Mouse (Mus musculus): ENCODE results near the gene Lrrc28. TPM values are rescaled to one million over a fixed set of nuclear protein-coding genes. Genes with fewer than 3 reads are reported as not detected.

The Lrrc28 gene
- polyA plus RNA-seq, 2 experiments: 5.0 to 11.3 TPM

- H3K9me3 ChIP-seq (ENCODE audit: control insufficient read depth, low read length): no peaks in the 10 kb centered on the region
- H3K27ac ChIP-seq: no peak overlapping the region
- no peak for TF ChIP-seq EP300 (IDR thresholded peaks at IDR 0.05; ENCODE audit: low read depth)
- TF ChIP-seq CTCF (IDR thresholded peaks at IDR 0.05; ENCODE audit: low read depth): no peak
- H3K36me3 ChIP-seq (replicated peaks; ENCODE audit: control insufficient read depth, insufficient read depth, low read depth): no peaks in the 10 kb centered on the region
- H3K9ac ChIP-seq (replicated peaks): no peak overlapping the region
- no peak for ATAC-seq (ENCODE audit: insufficient read depth)
- H3K4me1 ChIP-seq (replicated peaks; ENCODE audit: control insufficient read depth in 2 of 2, insufficient read depth in 2 of 2, low read length in 1 of 2): no peaks in the 10 kb centered on the region
- DNase-seq (ENCODE audit: low read depth in 3 of 3, low spot score in 3 of 3): no peak
- WGBS (ENCODE audit: insufficient replicate concordance): 73% methylated on average over 11 of the region's 11 CpGs
- H3K4me3 ChIP-seq (ENCODE audit: insufficient read depth in 1 of 2, low read depth in 2 of 2, low read length in 2 of 2): no peak overlapping the region
- no peak overlapping the region for H3K4me2 ChIP-seq (ENCODE audit: low read depth)
- no peaks in the 10 kb centered on the region for H3K27me3 ChIP-seq (ENCODE audit: control insufficient read depth, insufficient read depth, low read length)
These were observed 108.3 kb downstream of the Lrrc28 start for GRCm38 (mm10) chr7:67536588-67537372.

- no peak overlapping the region for H3K27ac ChIP-seq
- no peak overlapping the region for H3K4me2 ChIP-seq (ENCODE audit: low read depth)
- no peaks in the 10 kb centered on the region for H3K27me3 ChIP-seq (ENCODE audit: control insufficient read depth, insufficient read depth, low read length)
- DNase-seq (ENCODE audit: low read depth in 3 of 3, low spot score in 3 of 3) (no peak), ATAC-seq (ENCODE audit: insufficient read depth) (no peak)
- no peaks in the 10 kb centered on the region for H3K4me1 ChIP-seq (replicated peaks; ENCODE audit: control insufficient read depth in 2 of 2, insufficient read depth in 2 of 2, low read length in 1 of 2)
- H3K9me3 ChIP-seq (ENCODE audit: control insufficient read depth, low read length): no peaks in the 10 kb centered on the region
- WGBS (ENCODE audit: insufficient replicate concordance): 51% methylated on average over 4 of the region's 4 CpGs
- H3K36me3 ChIP-seq (replicated peaks; ENCODE audit: control insufficient read depth, insufficient read depth, low read depth): no peaks in the 10 kb centered on the region
- no peak overlapping the region for H3K4me3 ChIP-seq (ENCODE audit: insufficient read depth in 1 of 2, low read depth in 2 of 2, low read length in 2 of 2)
- TF ChIP-seq CTCF (IDR thresholded peaks at IDR 0.05; ENCODE audit: low read depth) (no peak), EP300 (IDR thresholded peaks at IDR 0.05; ENCODE audit: low read depth) (no peak)
- H3K9ac ChIP-seq (replicated peaks): no peak overlapping the region
These were observed 109.1 kb downstream of the Lrrc28 start for GRCm38 (mm10) chr7:67535941-67536340.

GRCm38 (mm10) chr7:67530981-67531380 is 114.1 kb downstream of the Lrrc28 start:
- Histone ChIP-seq H3K9ac (replicated peaks) (no peak overlapping the region), H3K36me3 (replicated peaks; ENCODE audit: control insufficient read depth, insufficient read depth, low read depth) (no peaks in the 10 kb centered on the region), H3K27ac (no peak overlapping the region), H3K4me3 (ENCODE audit: insufficient read depth in 1 of 2, low read depth in 2 of 2, low read length in 2 of 2) (no peak overlapping the region), H3K27me3 (ENCODE audit: control insufficient read depth, insufficient read depth, low read length) (no peaks in the 10 kb centered on the region), H3K9me3 (ENCODE audit: control insufficient read depth, low read length) (no peaks in the 10 kb centered on the region), H3K4me1 (replicated peaks; ENCODE audit: control insufficient read depth in 2 of 2, insufficient read depth in 2 of 2, low read length in 1 of 2) (peaks cover 0 to 5% of the 10 kb centered on the region in 2 experiments; a peak in 1 of 4 replicates), H3K4me2 (ENCODE audit: low read depth) (no peak overlapping the region)
- ATAC-seq (ENCODE audit: insufficient read depth) (no peak), DNase-seq (ENCODE audit: low read depth in 3 of 3, low spot score in 3 of 3) (no peak)
- WGBS (ENCODE audit: insufficient replicate concordance): 55% methylated on average over 2 of the region's 2 CpGs
- no peak for TF ChIP-seq CTCF (IDR thresholded peaks at IDR 0.05; ENCODE audit: low read depth)

GRCm38 (mm10) chr7:67529381-67529780 is 115.7 kb downstream of the Lrrc28 start:
- Histone ChIP-seq H3K27me3 (ENCODE audit: control insufficient read depth, insufficient read depth, low read length) (no peaks in the 10 kb centered on the region), H3K4me1 (replicated peaks; ENCODE audit: control insufficient read depth in 2 of 2, insufficient read depth in 2 of 2, low read length in 1 of 2) (peaks cover 0 to 5% of the 10 kb centered on the region in 2 experiments; a peak in 1 of 4 replicates), H3K9ac (replicated peaks) (no peak overlapping the region), H3K36me3 (replicated peaks; ENCODE audit: control insufficient read depth, insufficient read depth, low read depth) (no peaks in the 10 kb centered on the region), H3K4me3 (ENCODE audit: insufficient read depth in 1 of 2, low read depth in 2 of 2, low read length in 2 of 2) (no peak overlapping the region), H3K9me3 (ENCODE audit: control insufficient read depth, low read length) (no peaks in the 10 kb centered on the region), H3K4me2 (ENCODE audit: low read depth) (no peak overlapping the region), H3K27ac (no peak overlapping the region)
- ATAC-seq (ENCODE audit: insufficient read depth) (no peak), DNase-seq (ENCODE audit: low read depth in 3 of 3, low spot score in 3 of 3) (no peak)
- WGBS (ENCODE audit: insufficient replicate concordance): 63% methylated on average over 6 of the region's 6 CpGs
- no peak for TF ChIP-seq CTCF (IDR thresholded peaks at IDR 0.05; ENCODE audit: low read depth)
- TF ChIP-seq EP300 (IDR thresholded peaks at IDR 0.05; ENCODE audit: low read depth): no peak

GRCm38 (mm10) chr7:67528821-67529221 is 116.2 kb downstream of the Lrrc28 start:
- 84% methylated on average over 18 of the region's 18 CpGs for WGBS (ENCODE audit: insufficient replicate concordance)
- ATAC-seq (ENCODE audit: insufficient read depth) (no peak), DNase-seq (ENCODE audit: low read depth in 3 of 3, low spot score in 3 of 3) (no peak)
- H3K4me2 ChIP-seq (ENCODE audit: low read depth): no peak overlapping the region
- H3K4me3 ChIP-seq (ENCODE audit: insufficient read depth in 1 of 2, low read depth in 2 of 2, low read length in 2 of 2): no peak overlapping the region
- H3K27ac ChIP-seq: no peak overlapping the region
- H3K9me3 ChIP-seq (ENCODE audit: control insufficient read depth, low read length): no peaks in the 10 kb centered on the region
- H3K9ac ChIP-seq (replicated peaks): no peak overlapping the region
- peaks cover 0 to 5% of the 10 kb centered on the region in 2 experiments; a peak in 1 of 4 replicates for H3K4me1 ChIP-seq (replicated peaks; ENCODE audit: control insufficient read depth in 2 of 2, insufficient read depth in 2 of 2, low read length in 1 of 2)
- no peaks in the 10 kb centered on the region for H3K27me3 ChIP-seq (ENCODE audit: control insufficient read depth, insufficient read depth, low read length)
- TF ChIP-seq CTCF (IDR thresholded peaks at IDR 0.05; ENCODE audit: low read depth) (no peak), EP300 (IDR thresholded peaks at IDR 0.05; ENCODE audit: low read depth) (no peak)
- H3K36me3 ChIP-seq (replicated peaks; ENCODE audit: control insufficient read depth, insufficient read depth, low read depth): no peaks in the 10 kb centered on the region

Data from liver, embryonic 14.5 days (tissue).